Mouse (Mus musculus): ENCODE measurements at regions not wholly inside any gene's neighbourhood (a gene's known extent, or its start where the extent isn't known, plus 50 kb on each side); places are given as distances from the start of the nearest gene placed in this dataset.
"Not testable (repeated sequence)": the region's sequence is repeated elsewhere in the genome, so short reads cannot be mapped to it uniquely, and the experiment has no call there.

GRCm38 (mm10) chr12:15122586-15123212, 694.0 kb downstream of the Trib2 start:
- no peak for DNase-seq (ENCODE audit: low spot score)

- no peak for DNase-seq (ENCODE audit: low spot score)
Observed at GRCm38 (mm10) chr12:15115556-15115955, 701.2 kb downstream of the Trib2 start.

- DNase-seq (ENCODE audit: low spot score): no peak
Observed at GRCm38 (mm10) chr12:15114793-15115192, 701.9 kb downstream of the Trib2 start.

DNA sequence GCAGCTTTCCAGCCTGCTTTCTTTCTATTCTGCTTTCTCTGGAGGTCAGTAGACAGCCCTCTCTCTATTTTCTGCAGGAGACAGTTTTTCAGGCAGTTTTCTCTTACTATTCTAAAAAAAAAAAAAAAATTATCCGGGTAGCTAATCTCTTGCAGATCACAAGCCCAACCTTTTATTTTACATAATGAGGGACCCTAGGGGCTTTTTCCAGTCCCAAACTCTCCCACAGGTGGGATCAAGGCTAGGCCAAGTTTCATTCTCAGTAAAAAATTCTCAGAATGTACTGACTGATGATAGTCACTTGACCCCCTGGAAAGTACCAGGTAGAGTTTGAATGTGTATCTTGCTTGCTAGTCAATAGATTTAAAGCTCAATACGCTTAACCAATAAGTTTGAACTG, 705.7 kb downstream of the Trib2 start:
- no peak for DNase-seq (ENCODE audit: low spot score)

GRCm38 (mm10) chr12:15104876-15105275, 711.8 kb downstream of the Trib2 start:
- no peak for DNase-seq (ENCODE audit: low spot score)

DNA sequence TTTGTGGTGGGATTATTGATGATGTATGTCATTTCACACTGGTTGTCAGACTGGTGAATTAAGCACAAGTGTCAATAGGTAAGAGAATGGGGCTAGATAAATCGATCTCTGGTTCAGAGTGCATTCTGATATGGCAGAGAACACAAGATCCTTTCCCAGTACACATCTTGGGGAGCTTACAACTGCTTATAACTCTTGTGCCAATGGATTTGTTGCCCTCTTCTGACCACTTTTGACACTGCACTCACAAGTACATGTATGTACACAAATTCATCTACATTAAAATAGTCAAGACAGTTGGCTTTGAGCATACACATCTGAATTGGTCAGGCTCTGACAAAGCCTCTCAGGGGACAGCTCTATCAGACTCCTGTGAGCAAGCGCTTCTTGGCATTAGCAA, 738.1 kb downstream of the Trib2 start:
- DNase-seq (ENCODE audit: low spot score): no peak

DNA sequence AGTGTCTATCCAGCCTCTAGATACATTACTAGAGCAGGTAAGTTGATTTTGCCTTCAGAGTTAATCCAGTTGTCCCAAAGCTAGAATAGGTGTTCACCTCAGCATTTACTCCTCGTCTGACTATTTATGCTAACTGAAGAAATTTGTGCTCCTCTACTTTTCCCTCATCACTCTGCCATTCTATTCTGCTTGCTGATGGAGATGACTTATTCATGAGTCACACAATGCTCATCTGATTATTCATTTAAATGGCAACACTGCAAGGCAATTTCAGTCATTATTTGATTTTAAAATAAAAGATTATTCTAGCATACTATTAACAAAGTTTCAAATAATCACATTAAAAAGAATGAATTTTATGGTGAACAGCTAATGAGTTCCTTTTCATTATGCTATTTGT, 752.4 kb downstream of the Trib2 start:
- no peak for DNase-seq (ENCODE audit: low spot score)

DNA sequence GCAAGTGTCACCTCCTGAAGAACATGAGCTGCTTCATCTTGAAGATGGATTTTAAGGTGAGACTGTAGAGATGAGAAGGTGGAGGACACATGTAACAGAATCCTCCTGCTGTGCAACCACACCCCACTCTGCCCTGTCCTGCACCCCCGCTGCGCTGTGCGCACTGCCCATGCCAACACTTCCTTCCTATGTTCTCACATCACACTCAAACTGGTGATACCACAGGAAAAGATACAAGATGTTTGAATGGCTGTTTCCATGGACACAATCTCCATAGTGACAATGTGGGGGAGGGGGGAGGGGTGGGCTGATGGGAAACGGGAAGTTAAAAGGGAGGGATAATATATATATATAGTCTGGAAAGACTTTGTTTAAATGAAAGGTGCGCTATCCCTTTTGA, 765.3 kb downstream of the Trib2 start:
- no peak for DNase-seq (ENCODE audit: low spot score)

DNA sequence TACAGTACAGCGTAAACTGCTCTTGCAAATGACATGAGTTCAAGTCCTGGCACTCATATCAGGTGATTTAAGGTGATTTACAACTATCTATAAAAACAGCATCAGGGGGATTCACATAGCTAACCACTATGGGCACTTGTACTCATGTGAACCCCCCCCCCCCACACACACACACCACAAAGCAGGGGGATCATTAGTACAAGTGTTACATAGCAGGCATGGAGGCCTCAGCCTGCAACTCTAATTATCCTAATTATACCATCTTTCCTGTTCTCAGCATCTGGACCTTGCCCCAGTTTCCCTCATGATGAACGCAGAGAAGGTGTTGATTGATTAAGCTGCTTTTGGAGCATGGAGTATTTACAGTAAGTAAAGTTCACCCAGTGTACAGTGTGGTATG, 773.5 kb downstream of the Trib2 start:
- no peak for DNase-seq (ENCODE audit: low spot score)

DNA sequence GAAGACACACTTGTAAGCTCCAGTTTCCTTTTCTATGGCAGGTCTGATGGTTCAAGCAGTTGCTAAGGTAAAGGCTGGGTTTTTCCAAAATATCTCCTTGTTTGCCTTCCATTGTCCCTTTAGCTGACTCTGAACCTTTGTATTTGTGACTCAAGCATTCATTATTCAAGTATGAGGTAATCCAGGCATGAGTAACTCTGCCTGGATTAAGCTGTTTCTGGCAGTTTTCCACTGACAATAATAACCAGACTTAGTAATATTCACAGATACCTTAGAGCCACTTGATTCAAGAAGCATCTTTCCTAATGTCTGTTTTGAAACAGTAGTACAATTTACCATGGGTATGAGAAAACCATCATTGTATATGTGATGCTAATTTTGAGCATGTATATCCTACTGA, 805.6 kb downstream of the Trib2 start:
- no peak for DNase-seq (ENCODE audit: low spot score)

GRCm38 (mm10) chr12:15002401-15002800, 814.3 kb downstream of the Trib2 start:
- not testable (repeated sequence) for DNase-seq (ENCODE audit: low spot score)

Data from urinary bladder, postnatal 10 days (tissue).